Mouse (Mus musculus) urinary bladder, adult 18-20 months (tissue): ENCODE results near the gene Shisa6.
A peak's percentile ranks its signal among the peaks of the same experiment; 100 is the strongest.
"Not testable (repeated sequence)": the region's sequence is repeated elsewhere in the genome, so short reads cannot be mapped to it uniquely, and the experiment has no call there.

ENCODE experiments used
- DNase-seq, 2 experiments: peaks; one replicate each; pipeline ENCODE4 v3.0.0; 2022; ENCODE audit warnings: low spot score in 2 of 2, mixed read lengths in 2 of 2

Shisa6 gene

GRCm38 (mm10) chr11:66482501-66482900 lies 43.3 kb downstream of the Shisa6 start:
- no peak for DNase-seq

- DNase-seq, result no peak
Observed at GRCm38 (mm10) chr11:66442631-66443030, 83.1 kb downstream of the Shisa6 start.

- no peak for DNase-seq
Observed at GRCm38 (mm10) chr11:66426129-66426528, 99.6 kb downstream of the Shisa6 start.

GRCm38 (mm10) chr11:66418216-66418615 lies 107.5 kb downstream of the Shisa6 start:
- DNase-seq, result no peak

GRCm38 (mm10) chr11:66408721-66409120 lies 117.0 kb downstream of the Shisa6 start:
- DNase-seq, result not testable (repeated sequence)

GRCm38 (mm10) chr11:66400036-66400435 lies 125.7 kb downstream of the Shisa6 start:
- no peak for DNase-seq

- DNase-seq, result no peak
Observed at GRCm38 (mm10) chr11:66387561-66387960, 138.2 kb downstream of the Shisa6 start.

GRCm38 (mm10) chr11:66371796-66372195 lies 154.0 kb downstream of the Shisa6 start:
- no peak for DNase-seq

GRCm38 (mm10) chr11:66369764-66370163 lies 156.0 kb downstream of the Shisa6 start:
- DNase-seq, result no peak

- no peak for DNase-seq
Observed at GRCm38 (mm10) chr11:66366809-66367685, 158.7 kb downstream of the Shisa6 start.

GRCm38 (mm10) chr11:66359811-66360210 lies 166.0 kb downstream of the Shisa6 start:
- no peak for DNase-seq

GRCm38 (mm10) chr11:66344822-66345221 lies 180.9 kb downstream of the Shisa6 start:
- no peak for DNase-seq

- no peak for DNase-seq
Observed at GRCm38 (mm10) chr11:66336313-66336712, 189.5 kb downstream of the Shisa6 start.

- DNase-seq, result no peak
Observed at GRCm38 (mm10) chr11:66312764-66313163, 213.0 kb downstream of the Shisa6 start.

GRCm38 (mm10) chr11:66304396-66304795 lies 221.4 kb downstream of the Shisa6 start:
- DNase-seq, result no peak

GRCm38 (mm10) chr11:66274707-66275081 lies 251.1 kb downstream of the Shisa6 start:
- no peak for DNase-seq

GRCm38 (mm10) chr11:66273904-66274706 lies 251.7 kb downstream of the Shisa6 start:
- no peak for DNase-seq

GRCm38 (mm10) chr11:66267029-66267428 lies 258.7 kb downstream of the Shisa6 start:
- no peak for DNase-seq

- DNase-seq, result no peak
Observed at GRCm38 (mm10) chr11:66265336-66265990, 260.3 kb downstream of the Shisa6 start.

GRCm38 (mm10) chr11:66260205-66260604 lies 265.6 kb downstream of the Shisa6 start:
- no peak for DNase-seq

- DNase-seq, result peak in 1 of 2 experiments; percentile 23
Observed at GRCm38 (mm10) chr11:66258851-66259250, 266.9 kb downstream of the Shisa6 start.

- no peak for DNase-seq
Observed at GRCm38 (mm10) chr11:66247115-66247514, 278.6 kb downstream of the Shisa6 start.
